In the genomic region with DNA sequence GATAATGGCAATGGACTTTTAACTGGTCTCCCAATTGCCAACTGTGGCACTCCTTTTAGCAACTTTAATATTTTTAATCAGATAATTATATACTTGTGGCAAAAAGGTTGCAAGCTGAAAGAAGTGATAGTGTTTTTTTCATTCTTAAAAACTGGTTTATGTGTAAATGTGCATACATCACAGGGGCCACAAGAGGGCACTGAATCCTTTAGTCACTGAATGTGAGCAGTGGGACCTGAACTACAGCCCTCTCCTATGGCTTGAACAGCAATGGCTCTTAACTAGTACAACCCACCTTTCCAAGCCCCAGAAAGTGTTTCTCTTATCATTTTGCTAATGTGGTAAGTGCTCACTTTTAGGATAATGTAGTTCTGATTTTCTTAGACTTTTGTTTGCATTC, we compare ENCODE assay signal across 7 mouse cellular contexts.
DNase-seq lines count a peak whose midpoint lies in the region; ATAC-seq lines count a peak whose summit lies in the region.

No protein-coding gene starts in this region.

- no peak overlapping the region for H3K4me3 ChIP-seq in neural tube, embryonic 15.5 days (replicated peaks)
- no peak overlapping the region for H3K4me3 ChIP-seq in limb, embryonic 11.5 days (ENCODE audit: low read depth, low read length)

- H3K36me3 ChIP-seq in neural tube, embryonic 15.5 days, result no peaks in the 10 kb centered on the region
- no peaks in the 10 kb centered on the region for H3K36me3 ChIP-seq in limb, embryonic 11.5 days (ENCODE audit: control insufficient read depth, insufficient read depth, low read length)

- peak; percentile 28 for DNase-seq in neural tube, embryonic 10.5 days (ENCODE audit: extremely low spot score, low spot score)
- DNase-seq in adipocyte (ENCODE audit: low spot score), result peak; percentile 78
- DNase-seq in cerebellum, postnatal 36 days, result peak; percentile 57 to 70
- peak; percentile 30 for DNase-seq in hindlimb bud, embryonic 11.5 days (ENCODE audit: extremely low spot score, low read depth, low spot score)
- DNase-seq in limb, embryonic 11.5 days (ENCODE audit: low spot score), result peak; percentile 68
- peak; percentile 74 to 77 for DNase-seq in right cerebral cortex, adult 2 months (ENCODE audit: low spot score in 2 of 2)

- H3K9ac ChIP-seq in neural tube, embryonic 15.5 days (replicated peaks), result no peak overlapping the region
- H3K9ac ChIP-seq in limb, embryonic 11.5 days (ENCODE audit: low read length), result no peak overlapping the region

- no peak overlapping the region for H3K27ac ChIP-seq in neural tube, embryonic 15.5 days (replicated peaks)
- no peak overlapping the region for H3K27ac ChIP-seq in limb, embryonic 11.5 days (replicated peaks; ENCODE audit: low read depth, low read length)

- H3K27me3 ChIP-seq in neural tube, embryonic 15.5 days (replicated peaks), result no peaks in the 10 kb centered on the region
- no peaks in the 10 kb centered on the region for H3K27me3 ChIP-seq in limb, embryonic 11.5 days (ENCODE audit: control insufficient read depth, insufficient read depth, low read length)

- no peak for ATAC-seq in neural tube, embryonic 15.5 days (ENCODE audit: low FRiP score)
- no peak for ATAC-seq in limb, embryonic 11.5 days (ENCODE audit: insufficient number of reproducible peaks, low FRiP score, low TSS enrichment, low read depth)

- no peaks in the 10 kb centered on the region for H3K4me1 ChIP-seq in neural tube, embryonic 15.5 days
- H3K4me1 ChIP-seq in limb, embryonic 11.5 days (ENCODE audit: control insufficient read depth, insufficient read depth, low read length), result no peaks in the 10 kb centered on the region

- no peak overlapping the region for H3K4me2 ChIP-seq in neural tube, embryonic 15.5 days
- H3K4me2 ChIP-seq in limb, embryonic 11.5 days (ENCODE audit: low read depth, severe bottlenecking), result no peak overlapping the region

- H3K9me3 ChIP-seq in neural tube, embryonic 15.5 days (replicated peaks), result no peaks in the 10 kb centered on the region
- no peaks in the 10 kb centered on the region for H3K9me3 ChIP-seq in limb, embryonic 11.5 days (ENCODE audit: control insufficient read depth, low read length)

Comparison
In these comparisons a context has a peak if more than half of its experiments do, and no peak if none do; other contexts are left out.
1. DNase-seq: peak in every context shown above with its lines; median percentile 78 in adipocyte; 76 in right cerebral cortex, adult 2 months; 68 in limb, embryonic 11.5 days; 64 in cerebellum, postnatal 36 days; 30 in hindlimb bud, embryonic 11.5 days; 28 in neural tube, embryonic 10.5 days.